Mouse (Mus musculus): ENCODE data around the gene Cdc42se2.

DNA sequence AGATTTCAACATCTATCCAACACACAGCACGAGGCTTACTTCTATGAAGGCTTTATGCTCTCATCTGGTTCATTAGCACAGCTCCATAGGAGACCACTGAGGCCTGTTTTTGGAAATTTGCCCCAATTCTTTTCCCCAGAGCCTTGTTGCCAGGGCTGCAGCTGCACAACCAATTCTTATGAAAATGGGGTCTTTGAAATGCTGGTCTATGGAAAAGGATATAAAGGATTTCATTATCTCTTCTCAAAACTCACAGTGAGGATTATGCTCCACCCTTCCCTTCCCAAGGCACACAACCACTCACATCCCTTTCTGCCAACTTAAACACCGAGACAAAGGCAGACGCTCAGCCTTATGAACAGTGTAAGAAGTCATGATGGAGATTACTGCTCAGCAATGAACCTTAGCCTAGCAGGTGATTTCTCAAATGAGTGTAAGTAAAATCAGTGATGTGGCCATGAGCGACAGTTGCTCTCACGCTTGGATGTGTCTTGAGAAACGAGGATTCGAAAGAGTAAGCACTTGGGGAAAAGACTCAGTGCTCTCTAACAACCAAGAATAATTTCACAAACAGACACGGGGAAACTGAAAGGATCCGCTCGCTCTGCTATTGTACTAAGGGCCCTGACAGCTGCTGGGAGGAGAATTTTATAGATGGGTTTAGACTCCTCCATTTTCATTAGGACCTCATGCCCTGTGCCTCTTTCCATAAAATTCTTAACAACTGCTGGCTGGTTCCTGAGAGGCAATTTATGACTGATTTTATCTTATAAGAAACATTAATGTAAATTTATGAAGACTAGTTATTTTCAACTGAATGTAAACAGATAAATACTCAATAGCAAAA, 33.0 kb downstream of the Cdc42se2 start:
- TF ChIP-seq POLR2A (IDR thresholded peaks at IDR 0.05; ENCODE audit: insufficient read depth, low read depth, low read length) (no peak), CTCF (IDR thresholded peaks at IDR 0.05; ENCODE audit: insufficient read depth, low read depth, low read length) (no peak)
